Mouse (Mus musculus) liver, embryonic 16.5 days (tissue): ENCODE results near the gene Ap2a2. TPM values are rescaled to one million over a fixed set of nuclear protein-coding genes. Genes with fewer than 3 reads are reported as not detected.

ENCODE experiments used
- ATAC-seq: fragments of 200-750 bp; cut with Nextera tagmentation; 2 replicates; pipeline ENCODE4 v1.8.0; 2017; ENCODE audit warnings: low read depth, mild to moderate bottlenecking, moderate number of reproducible peaks, moderate library complexity
- H3K27ac ChIP-seq: fragments of 300-500 bp; sonication (generic); 2 replicates; pipeline ENCODE4 v1.5.1; 2014; ENCODE audit warnings: mild to moderate bottlenecking, low read length
- H3K27me3 ChIP-seq: fragments of 300-500 bp; sonication (generic); 2 replicates; pipeline ENCODE4 v1.6.1; 2014; ENCODE audit warnings: low read depth, low read length, mixed read lengths; ENCODE audit not compliant: control insufficient read depth, insufficient read depth
- H3K36me3 ChIP-seq: fragments of 300-500 bp; sonication (generic); 2 replicates; pipeline ENCODE4 v1.6.1; 2014; ENCODE audit warnings: mild to moderate bottlenecking; ENCODE audit not compliant: control insufficient read depth, insufficient read depth
- H3K4me1 ChIP-seq: fragments of 300-500 bp; sonication (generic); 2 replicates; pipeline ENCODE4 v1.6.1; 2014; ENCODE audit warnings: low read depth, low read length, mixed read lengths; ENCODE audit not compliant: control insufficient read depth
- H3K4me2 ChIP-seq: fragments of 300-500 bp; sonication (generic); 2 replicates; pipeline ENCODE4 v1.6.1; 2014; ENCODE audit warnings: low read depth, low read length, mixed read lengths
- H3K4me3 ChIP-seq: fragments of 300-500 bp; sonication (generic); 2 replicates; pipeline ENCODE4 v1.5.1; 2014; ENCODE audit warnings: low read depth, mild to moderate bottlenecking, low read length
- H3K9ac ChIP-seq: fragments of 300-500 bp; sonication (generic); 2 replicates; pipeline ENCODE4 v1.6.1; 2014; ENCODE audit warnings: low read depth, low read length
- H3K9me3 ChIP-seq: fragments of 300-500 bp; sonication (generic); replicated peaks from 2 replicates; pipeline ENCODE4 v1.6.1; 2016; ENCODE audit warnings: low read length; ENCODE audit not compliant: control insufficient read depth
- WGBS: fragments of 180-500 bp; shearing (Covaris S2); extraction: QIAGEN DNeasy Blood & Tissue Kit; methylation state at CpG from one replicate; pipeline ENCODE4 v1.1.7; 2014; ENCODE audit not compliant: insufficient replicate concordance; 5-methylcytosine and 5-hydroxymethylcytosine counted together
- polyA plus RNA-seq: library from polyadenylated mRNA; unstranded; fragments of >200 nt; fragmentation: Nextera tagmentation; extraction: Ambion mirVana; gene quantifications from 2 replicates; pipeline ENCODE4 v1.2.1, GENCODE M21; 2015

Ap2a2 gene
- polyA plus RNA-seq, 1 experiment from 2014 or later = 70.7 TPM

- Histone ChIP-seq H3K27me3 (no peaks in the 10 kb centered on the region), H3K4me1 (no peaks in the 10 kb centered on the region), H3K4me2 (no peak overlapping the region), H3K36me3 (peaks cover 46% of the 10 kb centered on the region), H3K4me3 (no peak overlapping the region), H3K27ac (no peak overlapping the region), H3K9me3 (no peaks in the 10 kb centered on the region), H3K9ac (no peak overlapping the region)
- no peak for ATAC-seq
- WGBS = 84% methylated on average over 6 of the region's 6 CpGs
Observed at GRCm38 (mm10) chr7:141597563-141597962, 35.6 kb downstream of the Ap2a2 start.

- 85% methylated on average over 4 of the region's 4 CpGs for WGBS
- no peak overlapping the region for H3K27ac ChIP-seq
Observed at GRCm38 (mm10) chr7:141607717-141608116, 45.7 kb downstream of the Ap2a2 start.

GRCm38 (mm10) chr7:141609719-141610514, 47.9 kb downstream of the Ap2a2 start:
- 81% methylated on average over 11 of the region's 11 CpGs for WGBS
- Histone ChIP-seq H3K9me3 (no peaks in the 10 kb centered on the region), H3K36me3 (peaks cover 75% of the 10 kb centered on the region), H3K27me3 (no peaks in the 10 kb centered on the region), H3K4me1 (peaks cover 22% of the 10 kb centered on the region), H3K27ac (no peak overlapping the region), H3K4me3 (no peak overlapping the region), H3K9ac (no peak overlapping the region), H3K4me2 (no peak overlapping the region)
- ATAC-seq = no peak

More at GRCm38 (mm10) chr7:141607717-141608116, 45.7 kb downstream of the Ap2a2 start:
- H3K9me3 ChIP-seq = no peaks in the 10 kb centered on the region
- no peak overlapping the region for H3K4me2 ChIP-seq
- H3K36me3 ChIP-seq = peaks cover 72% of the 10 kb centered on the region
- no peak overlapping the region for H3K9ac ChIP-seq
- ATAC-seq = no peak
- no peak overlapping the region for H3K4me3 ChIP-seq
- H3K27me3 ChIP-seq = no peaks in the 10 kb centered on the region
- H3K4me1 ChIP-seq = peaks cover 1% of the 10 kb centered on the region

- peaks cover 72% of the 10 kb centered on the region for H3K36me3 ChIP-seq
- H3K27me3 ChIP-seq = no peaks in the 10 kb centered on the region
- no peak overlapping the region for H3K4me2 ChIP-seq
- no peak overlapping the region for H3K9ac ChIP-seq
- peak overlapping the region; percentile 23; the same call in 1 of the 2 replicates for H3K27ac ChIP-seq
- peaks cover 25% of the 10 kb centered on the region for H3K4me1 ChIP-seq
- H3K9me3 ChIP-seq = no peaks in the 10 kb centered on the region
- 86% methylated on average over 8 of the region's 8 CpGs for WGBS
- no peak overlapping the region for H3K4me3 ChIP-seq
- no peak for ATAC-seq
Observed at GRCm38 (mm10) chr7:141611711-141612370, 49.9 kb downstream of the Ap2a2 start.

GRCm38 (mm10) chr7:141612371-141612760, 50.4 kb downstream of the Ap2a2 start:
- H3K36me3 ChIP-seq = peaks cover 69% of the 10 kb centered on the region
- H3K9me3 ChIP-seq = no peaks in the 10 kb centered on the region
- WGBS = 90% methylated on average over 18 of the region's 18 CpGs
- no peaks in the 10 kb centered on the region for H3K27me3 ChIP-seq
- H3K4me2 ChIP-seq = no peak overlapping the region
- no peak for ATAC-seq
- H3K9ac ChIP-seq = no peak overlapping the region
- H3K27ac ChIP-seq = no peak overlapping the region
- H3K4me1 ChIP-seq = peaks cover 25% of the 10 kb centered on the region
- H3K4me3 ChIP-seq = no peak overlapping the region

GRCm38 (mm10) chr7:141612791-141613190, 50.8 kb downstream of the Ap2a2 start:
- Histone ChIP-seq H3K36me3 (peaks cover 66% of the 10 kb centered on the region), H3K9me3 (no peaks in the 10 kb centered on the region), H3K27me3 (no peaks in the 10 kb centered on the region), H3K27ac (no peak overlapping the region), H3K4me1 (peaks cover 25% of the 10 kb centered on the region), H3K4me2 (no peak overlapping the region), H3K4me3 (no peak overlapping the region), H3K9ac (no peak overlapping the region)
- WGBS = 82% methylated on average over 13 of the region's 13 CpGs
- no peak for ATAC-seq

- Histone ChIP-seq H3K4me2 (peak overlapping the region; percentile 33), H3K9me3 (no peaks in the 10 kb centered on the region), H3K36me3 (peaks cover 71% of the 10 kb centered on the region), H3K27ac (peak overlapping the region; percentile 51), H3K9ac (no peak overlapping the region), H3K4me3 (no peak overlapping the region), H3K27me3 (no peaks in the 10 kb centered on the region), H3K4me1 (peaks cover 25% of the 10 kb centered on the region)
- ATAC-seq = peak; percentile 80
- WGBS = 32% methylated on average over 5 of the region's 5 CpGs
Observed at GRCm38 (mm10) chr7:141614329-141614832, 52.4 kb downstream of the Ap2a2 start.

- Histone ChIP-seq H3K4me1 (peaks cover 6% of the 10 kb centered on the region), H3K9me3 (no peaks in the 10 kb centered on the region), H3K27me3 (no peaks in the 10 kb centered on the region), H3K36me3 (peaks cover 83% of the 10 kb centered on the region), H3K9ac (no peak overlapping the region), H3K4me3 (no peak overlapping the region), H3K4me2 (no peak overlapping the region), H3K27ac (no peak overlapping the region)
- 79% methylated on average over 2 of the region's 2 CpGs for WGBS
- ATAC-seq = no peak
Observed at GRCm38 (mm10) chr7:141624214-141624613, 62.2 kb downstream of the Ap2a2 start.
